Mouse (Mus musculus) lung, embryonic 14.5 days (tissue): ENCODE data around the gene Gorasp2. TPM values are rescaled to one million over a fixed set of nuclear protein-coding genes. Genes with fewer than 3 reads are reported as not detected.
A peak's percentile ranks its signal among the peaks of the same experiment; 100 is the strongest.

ENCODE experiments used
- ATAC-seq: fragments of 200-750 bp; cut with Nextera tagmentation; 2 replicates; pipeline ENCODE4 v1.8.0; 2017; ENCODE audit warnings: mild to moderate bottlenecking, moderate TSS enrichment, moderate library complexity; ENCODE audit not compliant: insufficient read depth
- DNase-seq: peaks from one replicate; pipeline ENCODE4 v3.0.0-alpha.2; 2015
- H3K27ac ChIP-seq: fragments of 300-500 bp; sonication (generic); 2 replicates; pipeline ENCODE4 v1.5.1; 2014; ENCODE audit warnings: low read depth, mild to moderate bottlenecking, moderate library complexity
- H3K27me3 ChIP-seq: fragments of 300-500 bp; sonication (generic); 2 replicates; pipeline ENCODE4 v1.6.1; 2014; ENCODE audit warnings: low read length, control low read depth; ENCODE audit not compliant: insufficient read depth
- H3K36me3 ChIP-seq: fragments of 300-500 bp; sonication (generic); 2 replicates; pipeline ENCODE4 v1.6.1; 2014; ENCODE audit warnings: control low read depth; ENCODE audit not compliant: insufficient read depth
- H3K4me1 ChIP-seq: fragments of 300-500 bp; sonication (generic); 2 replicates; pipeline ENCODE4 v1.6.1; 2014; ENCODE audit warnings: antibody characterized with exemption, control low read depth; ENCODE audit not compliant: insufficient read depth
- H3K4me2 ChIP-seq: fragments of 300-500 bp; sonication (generic); 2 replicates; pipeline ENCODE4 v1.6.1; 2014; ENCODE audit warnings: mild to moderate bottlenecking
- H3K4me3 ChIP-seq: fragments of 300-500 bp; sonication (generic); 2 replicates; pipeline ENCODE4 v1.5.1; 2014; ENCODE audit warnings: low read depth, low read length
- H3K9ac ChIP-seq: fragments of 300-500 bp; sonication (generic); 2 replicates; pipeline ENCODE4 v1.6.1; 2014
- H3K9me3 ChIP-seq: fragments of 300-500 bp; sonication (generic); 2 replicates; pipeline ENCODE4 v1.6.1; 2016; ENCODE audit warnings: low read depth, low read length, control low read depth
- CTCF ChIP-seq: IDR thresholded peaks from 2 replicates; pipeline ENCODE4 v1.5.1; 2016; ENCODE audit warnings: antibody characterized with exemption, low read depth
- WGBS: fragments of 180-500 bp; shearing (Covaris S2); extraction: QIAGEN DNeasy Blood & Tissue Kit; methylation state at CpG from one replicate; pipeline ENCODE4 v1.1.7; 2014; 5-methylcytosine and 5-hydroxymethylcytosine counted together
- polyA plus RNA-seq: library from polyadenylated mRNA; unstranded; fragments of >200 nt; fragmentation: Nextera tagmentation; extraction: Ambion mirVana; gene quantifications from 2 replicates; pipeline ENCODE4 v1.2.1, GENCODE M21; 2014

Gorasp2 gene
- polyA plus RNA-seq, 1 experiment from 2014 or later: 208 TPM

- Histone ChIP-seq H3K27me3 (no peaks in the 10 kb centered on the region), H3K9me3 (no peaks in the 10 kb centered on the region), H3K4me1 (peaks cover 3% of the 10 kb centered on the region; the same call in 1 of the 2 replicates), H3K4me2 (peak within 1 kb of the TSS; percentile 79), H3K36me3 (no peaks in the 10 kb centered on the region; the same call in 1 of the 2 replicates), H3K4me3 (peak within 1 kb of the TSS; percentile 93), H3K9ac (peak within 1 kb of the TSS; percentile 96), H3K27ac (peak within 1 kb of the TSS; percentile 96)
- under 1% methylated on average over 50 of the region's 54 CpGs for WGBS
- DNase-seq (peak; percentile 56), ATAC-seq (peak; percentile 77)
- no peak for TF ChIP-seq CTCF
Measured at GRCm38 (mm10) chr2:70661715-70662495, 529 bp downstream of the Gorasp2 start, which contains the start of gene Gm26558. Gene Gm26558 (minus strand): TSS chr2:70662108.

GRCm38 (mm10) chr2:70663764-70664163 lies 2.4 kb downstream of the Gorasp2 start:
- 72% methylated on average over 5 of the region's 5 CpGs for WGBS
- H3K4me1 ChIP-seq: peaks cover 3% of the 10 kb centered on the region; the same call in 1 of the 2 replicates
- peak; percentile 47 for DNase-seq
- H3K4me2 ChIP-seq: no peak overlapping the region; the same call in 1 of the 2 replicates
- H3K9ac ChIP-seq: no peak overlapping the region
- H3K9me3 ChIP-seq: no peaks in the 10 kb centered on the region
- H3K36me3 ChIP-seq: peaks cover 2% of the 10 kb centered on the region; the same call in 1 of the 2 replicates
- no peak for ATAC-seq
- H3K4me3 ChIP-seq: no peak overlapping the region
- peak; percentile 26; the same call in 1 of the 2 replicates for TF ChIP-seq CTCF
- no peaks in the 10 kb centered on the region for H3K27me3 ChIP-seq
- H3K27ac ChIP-seq: no peak overlapping the region

- no peak for ATAC-seq
- H3K27me3 ChIP-seq: no peaks in the 10 kb centered on the region
- H3K9me3 ChIP-seq: no peaks in the 10 kb centered on the region
- H3K9ac ChIP-seq: no peak overlapping the region
- WGBS: 81% methylated on average over 7 of the region's 7 CpGs
- H3K36me3 ChIP-seq: peaks cover 4% of the 10 kb centered on the region; the same call in 1 of the 2 replicates
- no peak for DNase-seq
- no peak overlapping the region for H3K4me3 ChIP-seq
- no peak overlapping the region for H3K4me2 ChIP-seq
- peaks cover 3% of the 10 kb centered on the region; the same call in 1 of the 2 replicates for H3K4me1 ChIP-seq
- TF ChIP-seq CTCF: no peak
- H3K27ac ChIP-seq: no peak overlapping the region
Measured at GRCm38 (mm10) chr2:70667016-70667415, 5.6 kb downstream of the Gorasp2 start.

- WGBS: 83% methylated on average over 2 of the region's 2 CpGs
- peaks cover 4% of the 10 kb centered on the region; the same call in 1 of the 2 replicates for H3K36me3 ChIP-seq
- DNase-seq: no peak
- no peak overlapping the region for H3K4me2 ChIP-seq
- no peak overlapping the region for H3K4me3 ChIP-seq
- no peaks in the 10 kb centered on the region for H3K9me3 ChIP-seq
- H3K9ac ChIP-seq: no peak overlapping the region
- H3K4me1 ChIP-seq: no peaks in the 10 kb centered on the region
- no peaks in the 10 kb centered on the region for H3K27me3 ChIP-seq
- ATAC-seq: no peak
- H3K27ac ChIP-seq: no peak overlapping the region
- TF ChIP-seq CTCF: no peak
Measured at GRCm38 (mm10) chr2:70669241-70669640, 7.9 kb downstream of the Gorasp2 start.

GRCm38 (mm10) chr2:70669896-70670295 lies 8.5 kb downstream of the Gorasp2 start:
- H3K4me1 ChIP-seq: no peaks in the 10 kb centered on the region
- no peak for TF ChIP-seq CTCF
- peaks cover 4% of the 10 kb centered on the region; the same call in 1 of the 2 replicates for H3K36me3 ChIP-seq
- H3K9me3 ChIP-seq: no peaks in the 10 kb centered on the region
- no peak for ATAC-seq
- no peak overlapping the region for H3K27ac ChIP-seq
- no peaks in the 10 kb centered on the region for H3K27me3 ChIP-seq
- no peak overlapping the region for H3K4me2 ChIP-seq
- H3K9ac ChIP-seq: no peak overlapping the region
- WGBS: 36% methylated on average over 2 of the region's 2 CpGs
- no peak overlapping the region for H3K4me3 ChIP-seq
- no peak for DNase-seq

GRCm38 (mm10) chr2:70672476-70672875 lies 11.1 kb downstream of the Gorasp2 start:
- H3K36me3 ChIP-seq: 0 out of 2 replicates have a peak, but pooled peaks cover 6% of the 10 kb centered on the region
- H3K27ac ChIP-seq: no peak overlapping the region
- TF ChIP-seq CTCF: no peak
- no peak overlapping the region for H3K4me3 ChIP-seq
- H3K27me3 ChIP-seq: no peaks in the 10 kb centered on the region
- H3K9me3 ChIP-seq: no peaks in the 10 kb centered on the region
- H3K4me1 ChIP-seq: no peaks in the 10 kb centered on the region
- 73% methylated on average over 2 of the region's 2 CpGs for WGBS
- ATAC-seq: no peak
- DNase-seq: no peak
- no peak overlapping the region for H3K4me2 ChIP-seq
- no peak overlapping the region for H3K9ac ChIP-seq

- Histone ChIP-seq H3K27me3 (no peaks in the 10 kb centered on the region), H3K4me3 (no peak overlapping the region), H3K9me3 (no peaks in the 10 kb centered on the region), H3K4me2 (no peak overlapping the region), H3K36me3 (peaks cover 16% of the 10 kb centered on the region), H3K4me1 (no peaks in the 10 kb centered on the region), H3K9ac (no peak overlapping the region), H3K27ac (no peak overlapping the region)
- peak; percentile 65 for DNase-seq
- peak; percentile 46 for TF ChIP-seq CTCF
- no peak for ATAC-seq
- 80% methylated on average over 7 of the region's 7 CpGs for WGBS
Measured at GRCm38 (mm10) chr2:70673445-70674126, 12.2 kb downstream of the Gorasp2 start.
